Mouse (Mus musculus): ENCODE data around the gene Rps3a1. TPM values are rescaled to one million over a fixed set of nuclear protein-coding genes. Genes with fewer than 3 reads are reported as not detected.

The Rps3a1 gene
- total RNA-seq (2015) (2,058 and 2,275 TPM in 2 replicates), total RNA-seq (2017) (3,397 and 3,773 TPM in 2 replicates)

- peak; percentile 97 for ATAC-seq (ENCODE audit: poor library complexity, severe bottlenecking)
These were observed at the start of gene Rps3a1 for GRCm38 (mm10) chr3:86142263-86142933. Gene Rps3a1, minus strand, starts transcription at chr3:86142702.

- no peak for ATAC-seq (ENCODE audit: poor library complexity, severe bottlenecking)
These were observed 45.4 kb upstream of the Rps3a1 start for GRCm38 (mm10) chr3:86187736-86188389.

GRCm38 (mm10) chr3:86184546-86184945, 42.0 kb upstream of the Rps3a1 start:
- ATAC-seq (ENCODE audit: poor library complexity, severe bottlenecking), result no peak

- no peak for ATAC-seq (ENCODE audit: poor library complexity, severe bottlenecking)
These were observed 38.6 kb upstream of the Rps3a1 start for GRCm38 (mm10) chr3:86181107-86181506.

GRCm38 (mm10) chr3:86179714-86180113, 37.2 kb upstream of the Rps3a1 start:
- ATAC-seq (ENCODE audit: poor library complexity, severe bottlenecking), result peak; percentile 54

GRCm38 (mm10) chr3:86168841-86169425, 26.4 kb upstream of the Rps3a1 start:
- ATAC-seq (ENCODE audit: poor library complexity, severe bottlenecking), result peak; percentile 69

GRCm38 (mm10) chr3:86149521-86149920, 7.0 kb upstream of the Rps3a1 start:
- ATAC-seq (ENCODE audit: poor library complexity, severe bottlenecking), result no peak

- no peak for ATAC-seq (ENCODE audit: poor library complexity, severe bottlenecking)
These were observed 6.6 kb upstream of the Rps3a1 start for GRCm38 (mm10) chr3:86149063-86149462.

GRCm38 (mm10) chr3:86143343-86143742, 841 bp upstream of the Rps3a1 start:
- no peak for ATAC-seq (ENCODE audit: poor library complexity, severe bottlenecking)

GRCm38 (mm10) chr3:86142934-86143317, 424 bp upstream of the Rps3a1 start:
- ATAC-seq (ENCODE audit: poor library complexity, severe bottlenecking), result peak; percentile 36

GRCm38 (mm10) chr3:86141886-86142262, 628 bp downstream of the Rps3a1 start:
- 0 out of 2 replicates have a peak, but pooled peaks have one; percentile 3 for ATAC-seq (ENCODE audit: poor library complexity, severe bottlenecking)

GRCm38 (mm10) chr3:86141366-86141765, 1.1 kb downstream of the Rps3a1 start:
- no peak for ATAC-seq (ENCODE audit: poor library complexity, severe bottlenecking)

GRCm38 (mm10) chr3:86139660-86140059, 2.8 kb downstream of the Rps3a1 start:
- no peak for ATAC-seq (ENCODE audit: poor library complexity, severe bottlenecking)

- ATAC-seq (ENCODE audit: poor library complexity, severe bottlenecking), result no peak
These were observed 5.4 kb downstream of the Rps3a1 start for GRCm38 (mm10) chr3:86136936-86137574.

GRCm38 (mm10) chr3:86135886-86136563, 6.5 kb downstream of the Rps3a1 start:
- ATAC-seq (ENCODE audit: poor library complexity, severe bottlenecking), result no peak

GRCm38 (mm10) chr3:86134939-86135638, 7.4 kb downstream of the Rps3a1 start:
- no peak for ATAC-seq (ENCODE audit: poor library complexity, severe bottlenecking)

- peak; percentile 88 for ATAC-seq (ENCODE audit: poor library complexity, severe bottlenecking)
These were observed 12.7 kb downstream of the Rps3a1 start for GRCm38 (mm10) chr3:86129757-86130156.

GRCm38 (mm10) chr3:86123251-86123746, 19.2 kb downstream of the Rps3a1 start:
- no peak for ATAC-seq (ENCODE audit: poor library complexity, severe bottlenecking)

- no peak for ATAC-seq (ENCODE audit: poor library complexity, severe bottlenecking)
These were observed 20.3 kb downstream of the Rps3a1 start for GRCm38 (mm10) chr3:86122156-86122555.

GRCm38 (mm10) chr3:86119237-86119932, 23.1 kb downstream of the Rps3a1 start:
- no peak for ATAC-seq (ENCODE audit: poor library complexity, severe bottlenecking)
